Mouse (Mus musculus) embryonic facial prominence, embryonic 15.5 days (tissue): ENCODE measurements around the gene Slc9a3r1. TPM values are rescaled to one million over a fixed set of nuclear protein-coding genes. Genes with fewer than 3 reads are reported as not detected.

Experiments
- ATAC-seq: fragments of 200-750 bp; cut with Nextera tagmentation; 2 replicates; pipeline ENCODE4 v1.8.0; 2017; ENCODE audit warnings: low read depth, moderate TSS enrichment; ENCODE audit not compliant: insufficient number of reproducible peaks, low FRiP score, low TSS enrichment
- H3K27ac ChIP-seq: fragments of 300-500 bp; sonication (generic); replicated peaks from 2 replicates; pipeline ENCODE4 v1.5.1; 2015; ENCODE audit warnings: mild to moderate bottlenecking, inconsistent platforms
- H3K27me3 ChIP-seq: fragments of 300-500 bp; sonication (generic); 2 replicates; pipeline ENCODE4 v1.6.1; 2015; ENCODE audit warnings: inconsistent platforms
- H3K36me3 ChIP-seq: fragments of 300-500 bp; sonication (generic); 2 replicates; pipeline ENCODE4 v1.6.1; 2015; ENCODE audit warnings: mild to moderate bottlenecking, inconsistent platforms
- H3K4me1 ChIP-seq: fragments of 300-500 bp; sonication (generic); 2 replicates; pipeline ENCODE4 v1.6.1; 2015; ENCODE audit warnings: inconsistent platforms
- H3K4me2 ChIP-seq: fragments of 300-500 bp; sonication (generic); replicated peaks from 2 replicates; pipeline ENCODE4 v1.6.1; 2015; ENCODE audit warnings: mild to moderate bottlenecking, inconsistent platforms
- H3K4me3 ChIP-seq: fragments of 300-500 bp; sonication (generic); replicated peaks from 2 replicates; pipeline ENCODE4 v1.5.1; 2015; ENCODE audit warnings: mild to moderate bottlenecking, inconsistent platforms
- H3K9ac ChIP-seq: fragments of 300-500 bp; sonication (generic); 2 replicates; pipeline ENCODE4 v1.6.1; 2015; ENCODE audit warnings: inconsistent platforms
- H3K9me3 ChIP-seq: fragments of 300-500 bp; sonication (generic); replicated peaks from 2 replicates; pipeline ENCODE4 v1.6.1; 2016; ENCODE audit warnings: inconsistent platforms
- WGBS: fragments of 180-500 bp; shearing (Covaris S2); methylation state at CpG from one replicate; pipeline ENCODE4 v1.1.7; 2015; 5-methylcytosine and 5-hydroxymethylcytosine counted together
- polyA plus RNA-seq: library from polyadenylated mRNA; unstranded; fragments of >200 nt; fragmentation: Nextera tagmentation; extraction: Ambion mirVana; gene quantifications from 2 replicates; pipeline ENCODE4 v1.2.1, GENCODE M21; 2015

Slc9a3r1 gene
- polyA plus RNA-seq, 1 experiment from 2014 or later: 51.8 TPM

- WGBS: 85% methylated on average over 6 of the region's 6 CpGs
- Histone ChIP-seq H3K27me3 (no peaks in the 10 kb centered on the region), H3K4me3 (no peak overlapping the region), H3K4me1 (no peaks in the 10 kb centered on the region), H3K36me3 (peaks cover 8% of the 10 kb centered on the region; the same call in 1 of the 2 replicates), H3K27ac (no peak overlapping the region), H3K9me3 (no peaks in the 10 kb centered on the region), H3K9ac (no peak overlapping the region), H3K4me2 (no peak overlapping the region)
- no peak for ATAC-seq
These were observed 31.6 kb downstream of the Slc9a3r1 start for GRCm38 (mm10) chr11:115194693-115195092.

- WGBS: 78% methylated on average over 5 of the region's 5 CpGs
- Histone ChIP-seq H3K4me1 (no peaks in the 10 kb centered on the region), H3K9me3 (no peaks in the 10 kb centered on the region), H3K9ac (no peak overlapping the region), H3K4me3 (no peak overlapping the region), H3K27me3 (no peaks in the 10 kb centered on the region), H3K36me3 (peaks cover 10% of the 10 kb centered on the region), H3K27ac (no peak overlapping the region), H3K4me2 (no peak overlapping the region)
- no peak for ATAC-seq
These were observed 32.8 kb downstream of the Slc9a3r1 start for GRCm38 (mm10) chr11:115195933-115196332.

GRCm38 (mm10) chr11:115197558-115197957, 34.4 kb downstream of the Slc9a3r1 start:
- ATAC-seq: no peak
- 76% methylated on average over 8 of the region's 8 CpGs for WGBS
- Histone ChIP-seq H3K9ac (no peak overlapping the region), H3K4me3 (no peak overlapping the region), H3K27me3 (no peaks in the 10 kb centered on the region), H3K4me2 (no peak overlapping the region), H3K36me3 (peaks cover 20% of the 10 kb centered on the region; the same call in 1 of the 2 replicates), H3K27ac (no peak overlapping the region), H3K4me1 (no peaks in the 10 kb centered on the region), H3K9me3 (no peaks in the 10 kb centered on the region)

- Histone ChIP-seq H3K27ac (no peak overlapping the region), H3K9me3 (no peaks in the 10 kb centered on the region), H3K4me3 (no peak overlapping the region), H3K27me3 (no peaks in the 10 kb centered on the region; the same call in 1 of the 2 replicates), H3K36me3 (peaks cover 26% of the 10 kb centered on the region; the same call in 1 of the 2 replicates), H3K4me2 (no peak overlapping the region), H3K9ac (no peak overlapping the region), H3K4me1 (no peaks in the 10 kb centered on the region)
- 68% methylated on average over 12 of the region's 12 CpGs for WGBS
- ATAC-seq: no peak
These were observed 35.8 kb downstream of the Slc9a3r1 start for GRCm38 (mm10) chr11:115198932-115199384.

- peaks cover 36% of the 10 kb centered on the region for H3K36me3 ChIP-seq
- H3K9me3 ChIP-seq: no peaks in the 10 kb centered on the region
- WGBS: 86% methylated on average over 4 of the region's 4 CpGs
- no peak for ATAC-seq
- no peaks in the 10 kb centered on the region for H3K4me1 ChIP-seq
- no peak overlapping the region for H3K27ac ChIP-seq
- no peaks in the 10 kb centered on the region; the same call in 1 of the 2 replicates for H3K27me3 ChIP-seq
- no peak overlapping the region for H3K9ac ChIP-seq
- H3K4me3 ChIP-seq: no peak overlapping the region
- H3K4me2 ChIP-seq: no peak overlapping the region
These were observed 37.4 kb downstream of the Slc9a3r1 start for GRCm38 (mm10) chr11:115200520-115200919.

- Histone ChIP-seq H3K4me2 (no peak overlapping the region), H3K36me3 (peaks cover 53% of the 10 kb centered on the region), H3K4me1 (no peaks in the 10 kb centered on the region), H3K27me3 (no peaks in the 10 kb centered on the region; the same call in 1 of the 2 replicates), H3K4me3 (no peak overlapping the region), H3K27ac (no peak overlapping the region), H3K9ac (no peak overlapping the region), H3K9me3 (no peaks in the 10 kb centered on the region)
- ATAC-seq: peak; percentile 81
- 13% methylated on average over 12 of the region's 12 CpGs for WGBS
These were observed 39.2 kb downstream of the Slc9a3r1 start for GRCm38 (mm10) chr11:115202316-115202715.

- Histone ChIP-seq H3K9ac (no peak overlapping the region), H3K27ac (no peak overlapping the region), H3K4me2 (no peak overlapping the region), H3K9me3 (no peaks in the 10 kb centered on the region), H3K4me1 (no peaks in the 10 kb centered on the region), H3K27me3 (no peaks in the 10 kb centered on the region; the same call in 1 of the 2 replicates), H3K36me3 (peaks cover 56% of the 10 kb centered on the region), H3K4me3 (no peak overlapping the region)
- 95% methylated on average over 9 of the region's 9 CpGs for WGBS
- peak; percentile 21; the same call in 1 of the 2 replicates for ATAC-seq
These were observed 39.6 kb downstream of the Slc9a3r1 start for GRCm38 (mm10) chr11:115202756-115203155.

GRCm38 (mm10) chr11:115208126-115208525, 45.0 kb downstream of the Slc9a3r1 start:
- Histone ChIP-seq H3K4me2 (no peak overlapping the region), H3K4me1 (peaks cover 6% of the 10 kb centered on the region; the same call in 1 of the 2 replicates), H3K36me3 (peaks cover 35% of the 10 kb centered on the region), H3K27me3 (no peaks in the 10 kb centered on the region; the same call in 1 of the 2 replicates), H3K9me3 (no peaks in the 10 kb centered on the region), H3K9ac (no peak overlapping the region), H3K27ac (no peak overlapping the region), H3K4me3 (no peak overlapping the region)
- WGBS: 83% methylated on average over 12 of the region's 12 CpGs
- no peak for ATAC-seq

GRCm38 (mm10) chr11:115208776-115209732, 45.9 kb downstream of the Slc9a3r1 start:
- 64% methylated on average over 25 of the region's 25 CpGs for WGBS
- Histone ChIP-seq H3K4me2 (no peak overlapping the region), H3K4me1 (peaks cover 6% of the 10 kb centered on the region; the same call in 1 of the 2 replicates), H3K27ac (no peak overlapping the region), H3K27me3 (no peaks in the 10 kb centered on the region), H3K9ac (no peak overlapping the region), H3K9me3 (no peaks in the 10 kb centered on the region), H3K4me3 (no peak overlapping the region), H3K36me3 (peaks cover 34% of the 10 kb centered on the region)
- no peak for ATAC-seq

- Histone ChIP-seq H3K27me3 (no peaks in the 10 kb centered on the region), H3K9me3 (no peaks in the 10 kb centered on the region), H3K36me3 (peaks cover 29% of the 10 kb centered on the region), H3K4me2 (no peak overlapping the region), H3K4me3 (no peak overlapping the region), H3K4me1 (peaks cover 6% of the 10 kb centered on the region; the same call in 1 of the 2 replicates), H3K9ac (no peak overlapping the region), H3K27ac (no peak overlapping the region)
- 69% methylated on average over 7 of the region's 7 CpGs for WGBS
- no peak for ATAC-seq
These were observed 46.8 kb downstream of the Slc9a3r1 start for GRCm38 (mm10) chr11:115209958-115210357.

GRCm38 (mm10) chr11:115212116-115212515, 49.0 kb downstream of the Slc9a3r1 start:
- no peak overlapping the region for H3K4me2 ChIP-seq
- no peak for ATAC-seq
- 46% methylated on average over 13 of the region's 13 CpGs for WGBS

More at GRCm38 (mm10) chr11:115212116-115212515, 49.0 kb downstream of the Slc9a3r1 start:
- peaks cover 6% of the 10 kb centered on the region for H3K4me1 ChIP-seq
- peaks cover 7% of the 10 kb centered on the region for H3K36me3 ChIP-seq
- H3K4me3 ChIP-seq: no peak overlapping the region
- no peak overlapping the region for H3K27ac ChIP-seq
- no peaks in the 10 kb centered on the region for H3K27me3 ChIP-seq
- no peaks in the 10 kb centered on the region for H3K9me3 ChIP-seq
- H3K9ac ChIP-seq: no peak overlapping the region
